Mouse (Mus musculus): Measurements from ENCODE around the gene Pdgfa.

The Pdgfa gene

DNA sequence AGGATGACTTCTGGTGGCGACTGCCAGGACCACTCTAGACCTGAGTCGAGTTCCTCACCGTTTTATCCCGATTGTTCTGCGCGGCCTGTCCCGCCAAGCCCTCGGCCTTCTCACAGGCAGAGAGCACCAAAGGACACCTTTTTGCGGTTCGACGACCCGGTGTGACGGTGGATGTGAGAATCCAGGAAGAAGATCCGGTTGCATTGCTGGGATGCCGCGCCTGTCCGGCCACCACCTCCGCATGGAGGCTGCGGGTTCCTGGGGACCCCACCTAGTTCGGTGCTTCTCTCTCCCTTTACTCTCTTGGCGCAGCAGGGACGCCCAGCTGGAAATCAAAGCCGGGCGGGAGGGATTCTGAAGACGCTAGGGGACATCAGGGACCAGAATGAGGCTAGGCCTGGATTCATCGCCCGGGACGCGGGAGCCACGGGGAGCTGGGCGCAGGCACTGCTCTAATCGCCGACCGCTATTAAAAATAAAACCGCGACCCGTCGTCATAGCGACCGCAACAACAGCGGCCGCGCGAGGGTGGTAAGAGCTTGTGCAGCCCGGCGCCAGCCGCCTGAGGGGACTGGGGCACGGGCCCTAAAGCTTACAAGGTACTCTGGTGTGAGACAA is at the start of gene Pdgfa:
Gene Pdgfa, minus strand, starts transcription at position 200 of the 618 bp plus-strand sequence.
- ATAC-seq (ENCODE audit: insufficient number of reproducible peaks, low FRiP score, low TSS enrichment), result no peak

DNA sequence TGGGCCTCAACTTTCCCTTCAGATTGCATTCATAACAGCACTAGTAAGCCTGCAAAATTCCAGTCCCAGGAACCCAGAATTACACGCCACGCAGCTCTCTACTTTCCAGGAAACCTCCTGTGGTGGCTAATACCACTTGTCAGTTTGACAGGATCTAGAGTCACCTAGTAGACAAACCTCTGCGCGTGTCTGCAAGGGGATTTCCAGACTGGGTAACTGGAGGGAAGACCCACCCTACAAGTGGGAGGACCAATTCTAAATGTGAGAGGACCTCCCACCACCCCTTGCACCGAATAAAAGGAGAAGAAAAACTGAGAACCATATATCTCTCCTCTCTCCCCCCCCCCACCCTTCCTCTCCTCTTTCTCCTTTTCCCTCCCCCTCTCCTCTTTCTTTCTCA is 49.5 kb upstream of the Pdgfa start:
- ATAC-seq (ENCODE audit: insufficient number of reproducible peaks, low FRiP score, low TSS enrichment), result no peak

DNA sequence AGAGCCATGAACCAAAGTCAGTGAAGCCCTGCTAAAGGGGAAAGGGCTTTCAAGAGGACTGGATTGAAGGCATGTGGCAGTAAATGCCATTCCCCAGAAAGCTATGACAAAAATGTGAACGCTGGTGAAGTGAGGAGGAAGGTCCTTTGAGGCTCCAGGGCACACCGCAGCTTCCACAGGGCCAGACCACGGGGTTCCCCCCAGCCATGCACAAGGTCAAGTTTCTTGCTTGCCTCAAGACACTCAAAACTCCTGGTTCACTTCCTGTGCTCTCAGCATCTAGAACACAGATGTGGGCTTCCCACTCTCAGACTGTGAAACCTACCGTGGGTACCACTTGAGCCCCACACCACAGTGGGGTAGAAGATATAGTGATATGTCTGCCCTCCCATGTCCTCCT is 46.4 kb upstream of the Pdgfa start:
- no peak for ATAC-seq (ENCODE audit: insufficient number of reproducible peaks, low FRiP score, low TSS enrichment)

DNA sequence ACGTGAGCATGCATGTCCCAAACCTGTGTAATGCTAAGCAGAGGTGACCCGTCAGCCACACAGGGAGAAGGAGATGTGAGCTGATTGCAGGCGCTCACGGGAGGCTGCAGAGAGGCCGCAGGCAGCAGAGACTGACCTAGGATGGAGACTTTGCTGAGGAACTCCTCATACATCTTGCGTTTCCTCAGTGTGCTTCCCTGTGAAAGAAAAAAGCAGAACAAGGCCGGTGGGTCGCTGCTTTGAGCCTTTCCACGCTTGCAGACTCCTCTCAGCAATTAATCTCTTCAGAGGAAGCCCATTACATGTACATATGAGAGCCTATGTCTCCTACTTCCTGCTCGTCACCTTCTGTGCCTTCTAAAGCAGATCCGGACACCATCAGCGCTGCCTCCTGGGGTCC is 45.1 kb upstream of the Pdgfa start:
- ATAC-seq (ENCODE audit: insufficient number of reproducible peaks, low FRiP score, low TSS enrichment), result no peak

DNA sequence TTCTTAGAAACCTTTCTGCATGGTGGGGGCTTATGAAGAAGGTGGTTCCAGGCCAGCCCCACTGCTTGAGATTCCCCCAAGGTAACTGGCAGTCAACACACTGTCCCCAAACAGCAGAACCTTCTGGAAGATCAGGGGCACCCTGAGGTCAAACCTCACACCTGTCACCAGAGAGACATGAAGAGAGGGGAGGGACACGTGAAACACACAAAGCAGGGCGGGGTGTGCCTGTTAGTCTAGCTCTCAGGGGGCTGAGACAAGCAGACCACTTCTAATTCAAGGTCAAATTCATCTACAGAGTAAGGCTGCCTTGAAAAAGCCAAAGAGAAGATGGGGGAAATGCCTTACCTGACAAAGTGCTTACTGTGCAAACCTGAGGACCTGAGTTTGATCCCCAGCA is 38.0 kb upstream of the Pdgfa start:
- ATAC-seq (ENCODE audit: insufficient number of reproducible peaks, low FRiP score, low TSS enrichment), result no peak

DNA sequence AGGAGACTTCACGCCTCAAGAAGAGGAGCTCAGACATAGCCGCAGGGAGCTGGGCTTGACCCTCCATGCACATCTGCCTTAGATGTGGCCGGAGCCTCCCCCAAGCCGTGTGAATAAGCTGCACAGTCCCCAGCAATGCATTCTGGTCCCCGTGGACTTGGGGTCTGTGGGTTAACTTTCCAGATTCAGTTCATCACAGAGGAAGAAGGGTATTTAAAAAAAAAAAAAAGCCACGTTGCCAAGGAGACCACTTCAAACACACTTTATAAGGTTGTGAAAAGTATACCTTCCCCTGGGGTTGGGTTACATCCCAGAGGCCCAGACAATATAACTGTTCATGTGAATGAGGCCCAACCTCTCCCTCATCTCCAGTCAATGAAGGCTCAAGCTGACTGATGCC is 37.6 kb upstream of the Pdgfa start:
- no peak for ATAC-seq (ENCODE audit: insufficient number of reproducible peaks, low FRiP score, low TSS enrichment)

DNA sequence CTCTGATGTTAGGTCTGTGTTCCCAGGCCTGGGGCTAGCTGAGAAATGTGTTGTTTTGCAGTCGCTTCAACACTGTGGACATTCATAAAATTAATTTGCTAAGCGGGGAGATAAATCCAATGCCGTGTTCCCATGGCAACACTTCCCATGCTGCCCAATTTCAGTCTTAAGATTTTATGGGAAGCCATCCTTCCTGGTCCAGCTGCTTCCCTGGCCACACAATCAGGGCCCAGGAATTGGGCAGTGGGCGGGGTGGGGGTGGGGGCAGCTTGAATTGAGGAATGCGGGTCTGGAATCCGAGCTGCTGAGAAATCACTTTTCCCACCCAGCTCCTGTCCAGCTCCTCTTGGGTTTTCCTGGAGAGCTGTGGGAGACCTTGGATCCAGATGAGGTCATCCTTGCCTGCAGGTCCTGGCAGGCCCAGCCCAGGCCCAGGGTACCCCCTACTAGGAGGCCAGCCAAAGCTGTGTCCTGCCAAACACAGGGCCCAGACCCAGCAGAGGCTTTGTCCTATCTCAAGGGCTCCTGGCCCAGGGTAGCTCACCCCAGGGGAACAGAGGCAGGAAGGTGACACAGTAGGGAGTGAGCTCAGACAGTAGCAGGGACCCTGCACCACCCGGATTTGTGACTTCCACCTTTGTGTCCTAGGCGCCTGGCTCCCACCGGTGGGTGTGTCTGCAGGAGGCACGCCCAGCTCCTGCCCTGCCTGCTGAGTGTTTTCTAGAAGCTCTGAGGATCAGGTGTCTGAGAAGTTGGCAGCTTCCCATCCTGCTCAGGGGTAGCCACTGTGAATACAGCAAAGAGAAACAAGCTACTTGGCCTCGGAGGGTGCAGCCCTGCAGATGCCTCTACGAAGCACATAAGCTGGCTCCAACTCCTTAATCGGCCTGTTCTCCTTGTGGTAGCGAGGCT is 36.5 kb upstream of the Pdgfa start:
- 0 out of 2 replicates have a peak, but pooled peaks have one; percentile 20 for ATAC-seq (ENCODE audit: insufficient number of reproducible peaks, low FRiP score, low TSS enrichment)

DNA sequence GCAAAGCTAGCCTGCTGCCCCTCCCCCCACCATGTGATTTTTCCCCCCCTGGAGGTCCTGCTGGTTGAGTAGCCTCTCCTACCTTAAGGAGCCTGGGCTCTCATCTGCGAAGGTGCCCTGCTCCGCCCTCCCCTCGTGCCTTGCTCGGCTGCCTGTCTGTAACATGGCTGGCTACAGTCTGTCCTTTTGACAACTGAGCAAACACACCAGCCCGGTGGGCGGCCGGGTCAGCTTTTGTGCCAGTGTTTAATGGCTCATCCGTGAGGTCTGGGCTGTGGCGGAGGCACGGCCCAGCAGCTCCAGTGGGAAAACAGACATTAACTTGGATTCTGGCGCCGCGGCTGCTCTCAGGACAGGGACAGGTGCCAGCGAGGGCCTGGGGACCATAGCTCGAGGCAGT is 30.4 kb upstream of the Pdgfa start:
- no peak for ATAC-seq (ENCODE audit: insufficient number of reproducible peaks, low FRiP score, low TSS enrichment)

DNA sequence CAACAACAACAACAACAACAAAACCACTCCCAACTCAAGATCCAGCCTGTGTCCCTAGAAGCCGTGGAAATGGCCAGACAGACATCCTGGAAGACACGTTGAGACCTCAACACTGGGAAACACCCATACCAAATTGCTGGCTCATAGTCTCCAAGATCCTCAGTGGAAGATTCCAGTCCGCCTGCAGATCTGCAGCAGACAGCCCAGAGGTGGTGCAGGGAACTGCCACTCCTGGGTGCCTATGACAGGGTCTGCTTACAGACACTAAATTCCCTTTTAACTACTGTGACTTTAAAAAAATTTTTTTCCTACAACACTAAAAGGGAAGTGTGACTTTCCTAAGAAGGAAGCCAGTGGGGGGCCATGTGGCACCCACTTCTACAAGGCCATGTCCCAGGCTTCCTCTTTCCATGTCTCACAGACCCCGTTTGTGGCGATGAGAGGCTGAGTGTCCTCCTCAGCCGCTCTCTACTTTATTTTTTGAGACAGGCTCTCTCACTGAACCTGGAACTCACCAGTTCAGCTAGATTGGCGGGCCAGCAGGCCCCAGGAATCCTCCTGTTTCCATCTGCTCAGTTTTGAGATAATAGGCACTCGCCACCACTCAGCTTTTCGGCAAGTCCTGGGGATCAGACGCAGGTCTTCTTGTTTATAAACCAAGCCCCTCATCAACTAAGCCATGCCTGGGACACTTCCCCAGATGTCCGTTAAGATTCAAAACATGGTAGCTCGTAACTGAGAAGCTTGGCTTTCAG is 27.4 kb upstream of the Pdgfa start:
- ATAC-seq (ENCODE audit: insufficient number of reproducible peaks, low FRiP score, low TSS enrichment), result no peak

DNA sequence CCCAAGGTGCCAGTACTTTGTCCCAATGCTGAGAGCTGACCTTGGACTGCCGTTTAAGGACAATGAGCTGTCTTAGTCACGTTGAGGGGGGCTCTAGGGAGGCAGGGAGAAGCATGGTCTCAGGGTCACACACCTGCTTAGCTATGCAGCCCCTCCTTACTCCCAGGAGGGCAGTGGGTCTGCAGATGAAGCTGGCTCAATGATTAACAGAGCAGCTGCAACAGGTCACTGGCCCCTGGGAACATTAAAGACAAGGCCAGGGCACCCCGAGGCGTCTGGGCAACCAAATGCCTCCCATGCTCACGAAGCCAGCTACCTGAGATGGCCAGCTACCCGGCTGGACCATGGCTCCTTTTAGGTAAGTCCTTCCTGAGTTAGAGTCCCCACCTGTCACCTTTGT is 23.4 kb upstream of the Pdgfa start:
- ATAC-seq (ENCODE audit: insufficient number of reproducible peaks, low FRiP score, low TSS enrichment), result no peak

DNA sequence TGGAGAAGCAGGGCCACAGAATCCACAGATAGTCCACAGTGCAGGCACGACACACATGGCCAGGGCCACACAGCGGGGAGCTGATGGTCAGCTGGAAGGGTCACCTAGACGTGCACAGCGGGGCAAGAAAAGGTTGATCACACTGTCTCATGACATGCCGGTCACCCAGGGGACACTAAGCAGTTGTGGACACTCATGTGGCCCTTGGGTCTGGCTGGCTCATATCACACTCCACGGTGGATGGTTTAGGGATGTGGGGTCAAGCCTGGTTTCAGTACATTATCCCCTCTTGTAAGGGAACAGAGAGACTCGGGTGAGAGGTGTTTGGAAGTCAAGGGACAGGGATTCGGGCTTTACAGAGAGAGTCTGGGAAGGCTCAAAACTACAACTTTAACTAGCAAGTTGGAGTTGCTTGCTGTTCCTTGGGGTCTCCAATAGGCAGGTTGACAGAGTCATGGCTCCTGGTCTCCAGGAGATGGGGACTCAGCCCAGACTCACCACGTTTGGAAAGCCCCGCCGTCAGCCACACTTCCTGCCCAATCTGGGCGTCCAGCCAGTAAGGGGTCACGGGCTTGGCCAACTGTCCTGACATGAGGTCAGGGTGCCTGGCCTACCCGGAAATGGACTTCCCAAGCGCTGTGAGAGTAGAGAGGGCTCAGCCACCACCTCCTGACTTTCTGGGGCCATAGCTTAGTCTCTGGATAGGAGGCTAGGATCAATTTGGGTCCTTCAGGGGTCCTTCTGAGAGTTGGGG is 20.4 kb upstream of the Pdgfa start:
- ATAC-seq (ENCODE audit: insufficient number of reproducible peaks, low FRiP score, low TSS enrichment), result no peak

DNA sequence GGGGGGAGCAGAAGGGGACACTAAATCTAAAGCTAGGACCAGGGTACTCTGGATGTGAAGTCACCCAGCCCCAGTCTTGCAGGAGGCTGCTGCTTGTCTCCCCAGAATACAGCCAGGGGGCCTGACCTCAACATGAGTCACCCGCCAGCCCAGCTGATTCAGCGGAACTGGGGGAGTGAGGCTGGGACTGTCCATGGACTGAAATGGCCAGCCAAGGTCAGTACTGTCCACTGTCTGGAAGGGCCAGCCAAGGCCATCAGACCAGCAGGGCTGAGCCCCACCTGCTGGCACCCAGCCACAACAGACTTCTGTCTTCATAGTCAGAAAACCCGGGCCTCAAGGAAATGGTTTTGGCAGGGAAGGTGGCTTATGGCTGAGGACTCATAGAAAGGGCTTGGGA is 17.9 kb upstream of the Pdgfa start:
- ATAC-seq (ENCODE audit: insufficient number of reproducible peaks, low FRiP score, low TSS enrichment), result no peak

DNA sequence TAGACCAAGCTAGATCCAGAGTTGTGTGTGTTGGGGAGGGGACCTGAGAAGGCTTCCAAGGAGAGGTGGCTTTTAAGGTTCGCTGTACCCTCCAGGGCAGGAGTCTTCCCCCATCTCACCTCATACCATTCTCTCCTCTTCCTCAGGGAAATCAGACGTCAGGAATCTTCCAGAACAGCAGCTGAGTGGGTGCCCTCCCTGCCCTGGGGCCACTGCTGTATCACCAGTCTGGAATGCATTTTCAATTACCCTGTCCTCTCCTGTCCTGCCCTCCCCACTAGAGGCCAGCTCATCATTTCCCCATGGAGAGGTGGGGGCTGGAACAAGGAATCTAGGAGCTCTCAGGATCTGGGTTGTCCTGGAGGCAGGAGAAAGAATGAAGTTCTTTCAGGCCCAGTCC is 13.5 kb upstream of the Pdgfa start:
- ATAC-seq (ENCODE audit: insufficient number of reproducible peaks, low FRiP score, low TSS enrichment), result no peak

DNA sequence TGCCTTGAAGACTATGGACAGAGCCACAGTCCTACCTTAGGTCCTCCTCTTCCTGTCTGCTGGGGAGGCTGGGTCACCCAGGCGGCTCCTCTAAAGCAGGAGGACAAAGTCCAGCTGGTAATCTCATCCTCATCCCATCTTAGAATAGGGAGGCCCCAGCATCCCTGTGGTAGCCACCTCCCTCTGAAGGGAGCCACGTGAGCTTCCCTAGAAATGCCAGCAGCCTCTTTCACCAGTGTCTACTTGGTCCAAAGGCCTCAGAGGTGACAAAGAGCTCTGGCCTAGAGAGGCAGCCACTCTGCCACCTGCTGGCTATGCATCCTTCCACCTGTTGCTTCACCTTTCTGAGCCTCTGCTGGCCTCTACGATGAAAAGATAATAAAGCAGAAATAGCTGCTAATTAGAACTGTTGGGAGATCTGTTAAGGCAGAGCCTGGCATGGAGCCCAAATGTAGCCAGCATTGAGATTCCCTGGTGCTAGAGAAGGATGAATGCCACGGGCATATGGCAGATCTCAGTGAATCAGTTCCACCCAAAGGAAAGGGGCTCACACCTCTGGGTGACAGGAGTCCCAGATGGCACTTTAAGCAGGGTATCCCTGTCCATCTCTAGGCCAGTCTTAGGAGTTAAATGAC is 10.1 kb upstream of the Pdgfa start:
- ATAC-seq (ENCODE audit: insufficient number of reproducible peaks, low FRiP score, low TSS enrichment), result no peak; the same call in 1 of the 2 replicates

DNA sequence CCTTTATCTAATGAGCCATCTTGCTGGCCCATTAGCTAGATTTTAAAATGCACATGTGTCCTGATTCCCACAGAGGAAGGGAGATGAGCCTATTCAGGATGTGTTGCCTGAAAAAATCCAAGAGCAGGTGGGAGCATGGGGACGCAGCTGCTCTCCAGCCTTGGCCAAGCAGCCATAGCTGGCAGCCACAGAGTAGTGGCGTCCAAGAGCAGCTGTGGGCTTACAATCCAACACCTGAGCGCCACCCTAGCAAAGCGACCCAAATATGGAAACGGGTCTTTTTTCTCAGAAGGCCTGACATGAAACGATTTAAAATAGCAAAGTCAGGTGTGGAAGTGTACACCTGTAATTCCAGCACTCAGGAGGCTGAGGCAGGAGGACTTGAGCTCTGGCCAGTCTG is 7.4 kb upstream of the Pdgfa start:
- ATAC-seq (ENCODE audit: insufficient number of reproducible peaks, low FRiP score, low TSS enrichment), result no peak

DNA sequence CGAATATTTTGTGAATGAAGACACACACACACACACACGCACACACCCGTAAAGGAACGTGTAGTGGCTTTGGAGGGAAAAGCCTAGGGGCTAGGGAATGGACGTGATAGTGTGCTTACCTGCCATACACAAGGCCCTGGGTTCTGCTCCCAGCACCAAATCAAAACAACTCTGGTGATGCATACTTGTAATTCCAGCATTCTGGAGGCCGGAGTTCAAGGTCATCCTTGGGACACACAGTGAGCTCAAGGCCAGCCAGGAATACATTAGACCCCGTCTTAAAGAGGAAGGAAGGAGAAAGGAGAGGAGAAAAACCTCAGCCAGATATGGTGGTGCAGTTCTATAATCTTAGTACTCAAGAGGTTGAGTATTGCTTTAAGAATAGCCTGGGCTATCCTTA is 2.5 kb upstream of the Pdgfa start:
- ATAC-seq (ENCODE audit: insufficient number of reproducible peaks, low FRiP score, low TSS enrichment), result no peak

DNA sequence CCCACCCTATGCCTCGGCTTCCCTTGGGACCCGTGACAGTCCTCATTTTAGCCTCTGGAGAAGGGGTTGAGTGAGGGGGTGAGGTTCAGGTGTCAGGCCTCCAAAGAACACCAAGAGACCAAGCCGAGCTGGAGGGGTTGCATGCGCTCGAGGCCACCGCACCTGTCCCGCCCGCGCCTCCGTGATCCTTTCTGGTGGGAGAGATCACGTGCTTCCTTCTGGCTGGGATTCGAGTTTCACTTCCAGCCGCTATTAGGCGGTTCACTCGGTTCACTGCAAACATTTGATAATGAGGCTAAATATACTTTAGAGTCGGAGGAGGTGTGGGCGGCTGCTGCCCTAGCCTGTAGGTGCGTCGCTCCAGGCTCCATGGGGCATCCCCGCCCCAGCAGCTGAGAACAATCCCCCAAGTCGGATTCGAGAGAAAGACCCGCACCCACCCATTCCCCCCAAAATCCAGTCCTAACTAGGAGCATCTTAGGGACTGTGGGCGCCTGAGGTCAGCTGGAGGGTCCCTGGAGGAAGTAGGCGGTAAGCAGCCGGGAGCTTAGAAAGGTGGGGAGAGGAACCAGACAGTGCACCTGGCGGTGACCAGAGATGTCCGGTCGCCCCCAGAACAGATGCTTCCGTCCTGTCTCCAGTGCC is 888 bp upstream of the Pdgfa start:
- no peak for ATAC-seq (ENCODE audit: insufficient number of reproducible peaks, low FRiP score, low TSS enrichment)

DNA sequence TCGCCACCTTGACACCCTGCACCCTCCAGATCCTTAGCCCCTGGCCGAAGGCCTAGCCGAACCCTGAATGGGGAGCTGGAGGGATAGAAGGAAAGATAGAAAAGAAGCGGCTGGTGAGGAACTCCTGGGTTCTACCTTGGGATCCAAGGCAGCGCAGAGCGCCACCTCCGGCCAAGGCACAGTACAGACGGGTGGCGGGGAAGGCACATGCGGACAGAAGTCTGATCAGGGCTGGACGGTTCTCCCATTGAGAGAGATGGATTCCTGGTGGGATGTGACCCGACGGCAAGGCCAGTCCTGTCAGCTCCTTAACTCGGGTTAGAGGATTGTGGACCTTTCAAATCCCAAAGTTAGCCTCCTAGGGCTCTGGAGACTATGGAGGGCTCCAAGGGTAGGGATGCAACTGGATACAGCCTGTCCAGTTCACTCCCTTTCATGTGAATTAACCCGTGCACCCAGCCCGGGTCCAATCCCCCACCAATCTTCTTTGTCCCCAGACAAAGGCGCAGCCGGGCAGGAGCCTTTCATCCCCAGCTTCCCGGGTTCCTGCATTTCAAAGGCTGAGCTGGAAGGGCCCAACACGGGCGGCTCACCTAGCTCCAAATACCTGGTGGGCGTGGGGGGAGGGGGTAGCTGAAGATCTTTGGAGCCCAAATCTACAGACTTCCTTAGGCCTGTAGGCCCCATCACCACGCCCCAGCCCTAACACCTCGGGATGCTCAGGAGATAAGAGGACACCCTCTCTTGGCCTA is 672 bp downstream of the Pdgfa start:
- ATAC-seq (ENCODE audit: insufficient number of reproducible peaks, low FRiP score, low TSS enrichment), result 0 out of 2 replicates have a peak, but pooled peaks have one; percentile 16
